Mouse (Mus musculus): ENCODE measurements around the gene Ccdc74a.

- TF ChIP-seq MAX (IDR thresholded peaks at IDR 0.05; ENCODE audit: low read depth): no peak
- no peak for TF ChIP-seq SRF (IDR thresholded peaks at IDR 0.05; ENCODE audit: control insufficient read depth, insufficient read length, low read depth)
- TF ChIP-seq REST (IDR thresholded peaks at IDR 0.05; ENCODE audit: insufficient read depth, insufficient read length): no peak
- no peak for TF ChIP-seq POLR2A (IDR thresholded peaks at IDR 0.05; ENCODE audit: insufficient read length, low read depth)
- TF ChIP-seq CEBPB (IDR thresholded peaks at IDR 0.05; ENCODE audit: insufficient read depth, poor library complexity, severe bottlenecking): no peak
- TF ChIP-seq E2F4 (IDR thresholded peaks at IDR 0.05; ENCODE audit: insufficient read depth): no peak
- no peak for TF ChIP-seq USF1 (IDR thresholded peaks at IDR 0.05; ENCODE audit: low read depth)
- no peak for TF ChIP-seq POLR2AphosphoS2 (IDR thresholded peaks at IDR 0.05; ENCODE audit: insufficient read length, low read depth)
- TF ChIP-seq TCF12 (IDR thresholded peaks at IDR 0.05; ENCODE audit: insufficient read depth, poor library complexity, severe bottlenecking): no peak
- TF ChIP-seq TCF3 (IDR thresholded peaks at IDR 0.05; ENCODE audit: insufficient read length, low read depth): no peak
Measured at GRCm38 (mm10) chr16:17625488-17626268, 20.6 kb upstream of the Ccdc74a start.

All from myocyte (in vitro differentiated cells).